Mouse (Mus musculus) limb, embryonic 15.5 days (tissue): Measurements from ENCODE around the gene Gm14214. TPM values are rescaled to one million over a fixed set of nuclear protein-coding genes. Genes with fewer than 3 reads are reported as not detected.

Experiments used
- ATAC-seq: fragments of 200-750 bp; cut with Nextera tagmentation; 2 replicates; pipeline ENCODE4 v1.8.0; 2017; ENCODE audit warnings: low read depth, moderate TSS enrichment; ENCODE audit not compliant: insufficient number of reproducible peaks, low FRiP score, low TSS enrichment
- H3K27ac ChIP-seq: fragments of 300-500 bp; sonication (generic); 2 replicates; pipeline ENCODE4 v1.5.1; 2015; ENCODE audit warnings: moderate library complexity, mild to moderate bottlenecking, inconsistent platforms
- H3K27me3 ChIP-seq: fragments of 300-500 bp; sonication (generic); 2 replicates; pipeline ENCODE4 v1.6.1; 2015; ENCODE audit warnings: inconsistent platforms
- H3K36me3 ChIP-seq: fragments of 300-500 bp; sonication (generic); 2 replicates; pipeline ENCODE4 v1.6.1; 2015; ENCODE audit warnings: inconsistent platforms
- H3K4me1 ChIP-seq: fragments of 300-500 bp; sonication (generic); 2 replicates; pipeline ENCODE4 v1.6.1; 2015; ENCODE audit warnings: inconsistent platforms
- H3K4me2 ChIP-seq: fragments of 300-500 bp; sonication (generic); 2 replicates; pipeline ENCODE4 v1.6.1; 2015; ENCODE audit warnings: mild to moderate bottlenecking, inconsistent platforms
- H3K4me3 ChIP-seq: fragments of 300-500 bp; sonication (generic); 2 replicates; pipeline ENCODE4 v1.5.1; 2015; ENCODE audit warnings: mild to moderate bottlenecking, inconsistent platforms
- H3K9ac ChIP-seq: fragments of 300-500 bp; sonication (generic); 2 replicates; pipeline ENCODE4 v1.6.1; 2015; ENCODE audit warnings: inconsistent platforms
- H3K9me3 ChIP-seq: fragments of 300-500 bp; sonication (generic); 2 replicates; pipeline ENCODE4 v1.6.1; 2016; ENCODE audit warnings: inconsistent platforms
- WGBS: fragments of 180-500 bp; shearing (Covaris S2); methylation state at CpG from one replicate; pipeline ENCODE4 v1.1.7; 2015; 5-methylcytosine and 5-hydroxymethylcytosine counted together
- polyA plus RNA-seq: library from polyadenylated mRNA; unstranded; fragments of >200 nt; fragmentation: Nextera tagmentation; extraction: Ambion mirVana; gene quantifications from 2 replicates; pipeline ENCODE4 v1.2.1, GENCODE M21; 2015

The Gm14214 gene
- polyA plus RNA-seq, 1 experiment from 2014 or later = not detected

GRCm38 (mm10) chr2:154771604-154772003 lies 1.8 kb upstream of the Gm14214 start:
- H3K9me3 ChIP-seq = no peaks in the 10 kb centered on the region
- H3K27ac ChIP-seq = no peak overlapping the region
- H3K4me1 ChIP-seq = no peaks in the 10 kb centered on the region
- H3K9ac ChIP-seq = no peak overlapping the region
- H3K4me3 ChIP-seq = no peak overlapping the region
- no peak overlapping the region for H3K4me2 ChIP-seq
- H3K27me3 ChIP-seq = no peaks in the 10 kb centered on the region
- no peak for ATAC-seq
- no peaks in the 10 kb centered on the region for H3K36me3 ChIP-seq
- 71% methylated on average over 8 of the region's 8 CpGs for WGBS

DNA sequence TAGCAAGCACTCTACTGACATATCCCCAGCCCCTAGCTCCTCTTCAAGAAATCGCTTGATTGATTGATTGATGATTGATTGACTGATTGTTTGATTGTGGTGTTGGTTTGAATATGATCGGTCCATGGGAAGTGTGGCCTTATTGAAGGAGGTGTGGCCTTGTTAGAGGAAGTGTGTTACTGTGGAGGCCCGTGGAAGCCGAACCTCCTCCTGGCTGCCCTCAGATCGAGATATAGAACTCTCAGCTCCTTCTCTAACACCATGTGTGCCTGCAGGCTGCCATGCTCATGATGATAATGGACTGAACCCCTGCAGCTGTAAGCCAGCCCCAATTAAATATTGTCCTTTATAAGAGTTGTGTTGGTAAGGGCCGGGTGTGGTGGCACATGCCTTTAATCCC lies 2.8 kb downstream of the Gm14214 start:
- H3K9ac ChIP-seq = no peak overlapping the region
- no peaks in the 10 kb centered on the region for H3K27me3 ChIP-seq
- no peak overlapping the region for H3K4me2 ChIP-seq
- H3K36me3 ChIP-seq = no peaks in the 10 kb centered on the region
- 84% methylated on average over 6 of the region's 6 CpGs for whole genome bisulfite sequencing
- H3K27ac ChIP-seq = no peak overlapping the region
- peaks cover 11% of the 10 kb centered on the region for H3K4me1 ChIP-seq
- ATAC-seq = no peak
- H3K9me3 ChIP-seq = no peaks in the 10 kb centered on the region
- H3K4me3 ChIP-seq = no peak overlapping the region

DNA sequence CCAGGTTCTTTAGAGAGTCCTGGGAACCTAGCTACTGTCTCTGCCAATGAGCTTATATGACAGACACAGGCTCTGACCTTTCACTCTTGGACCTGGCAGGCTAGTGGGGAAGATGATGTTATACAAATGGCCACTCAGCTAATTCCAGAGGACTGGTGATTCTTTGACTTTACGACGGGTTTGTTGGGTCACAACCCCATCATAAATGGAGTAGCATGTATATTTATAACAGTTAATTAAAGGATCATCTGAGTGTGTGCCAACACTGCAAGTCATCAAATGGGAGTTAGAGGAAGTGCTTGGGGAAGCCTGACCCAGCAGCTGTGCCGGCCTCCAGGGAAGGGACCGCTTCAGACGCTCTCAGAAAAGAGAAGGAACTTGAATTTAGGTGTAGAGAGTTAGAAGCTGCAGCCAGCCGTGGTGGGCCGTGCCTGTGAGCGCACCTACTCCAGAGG lies 4.2 kb downstream of the Gm14214 start:
- no peak overlapping the region for H3K4me2 ChIP-seq
- H3K9me3 ChIP-seq = no peaks in the 10 kb centered on the region
- H3K9ac ChIP-seq = no peak overlapping the region
- no peak overlapping the region for H3K27ac ChIP-seq
- no peak overlapping the region for H3K4me3 ChIP-seq
- WGBS = 53% methylated on average over 8 of the region's 8 CpGs
- no peak for ATAC-seq
- H3K4me1 ChIP-seq = peaks cover 11% of the 10 kb centered on the region
- H3K36me3 ChIP-seq = no peaks in the 10 kb centered on the region
- H3K27me3 ChIP-seq = no peaks in the 10 kb centered on the region

- Histone ChIP-seq H3K36me3 (no peaks in the 10 kb centered on the region), H3K9me3 (no peaks in the 10 kb centered on the region), H3K27me3 (no peaks in the 10 kb centered on the region), H3K9ac (no peak overlapping the region), H3K27ac (no peak overlapping the region), H3K4me3 (no peak overlapping the region), H3K4me2 (no peak overlapping the region), H3K4me1 (peaks cover 11% of the 10 kb centered on the region)
- no peak for ATAC-seq
- 87% methylated on average over 9 of the region's 9 CpGs for WGBS
Measured at GRCm38 (mm10) chr2:154764828-154765497, 4.9 kb downstream of the Gm14214 start.

DNA sequence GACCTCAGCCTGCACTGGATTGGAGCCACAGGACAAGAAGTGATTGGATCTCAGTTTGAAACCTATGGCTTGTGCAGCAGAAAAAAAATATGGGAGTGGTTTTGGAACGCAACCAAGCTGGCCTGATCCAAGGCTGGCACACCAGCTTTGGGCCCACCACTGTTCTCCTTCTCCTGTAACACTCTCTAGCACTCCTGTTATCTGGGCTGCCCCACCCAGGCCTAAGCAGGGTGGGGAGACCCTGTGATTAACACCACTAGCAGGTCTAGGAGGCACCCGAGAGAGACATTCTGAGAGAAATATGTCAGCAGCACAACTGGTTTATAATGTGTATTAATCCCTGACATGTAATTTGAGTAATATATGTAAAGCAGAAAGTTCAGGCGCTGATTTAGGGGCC lies 6.6 kb downstream of the Gm14214 start:
- WGBS = 52% methylated on average over 3 of the region's 3 CpGs

DNA sequence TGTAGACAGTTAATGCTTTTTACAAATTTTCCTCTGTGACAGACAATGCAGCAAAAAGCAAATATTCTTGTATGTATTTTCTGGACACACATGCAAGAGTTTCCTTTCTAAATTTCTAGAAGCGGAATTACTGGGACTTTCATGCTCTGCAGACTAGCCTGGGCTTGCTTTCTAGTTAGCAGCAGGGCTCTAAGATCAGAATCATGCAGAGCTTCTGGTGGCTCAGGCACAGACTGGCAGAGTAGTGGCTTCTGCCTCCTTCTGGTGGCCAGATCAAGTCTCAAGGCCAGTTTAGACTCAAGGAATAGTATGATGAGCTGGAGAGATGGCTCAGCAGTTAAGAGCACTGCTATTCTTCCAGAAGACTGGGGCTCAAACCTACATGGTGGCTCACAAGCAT lies 11.4 kb downstream of the Gm14214 start:
- Histone ChIP-seq H3K36me3 (no peaks in the 10 kb centered on the region), H3K9me3 (no peaks in the 10 kb centered on the region), H3K4me2 (no peak overlapping the region), H3K4me3 (no peak overlapping the region), H3K27me3 (no peaks in the 10 kb centered on the region), H3K4me1 (peaks cover 9% of the 10 kb centered on the region), H3K9ac (no peak overlapping the region), H3K27ac (no peak overlapping the region)
- ATAC-seq = no peak
- WGBS = 64% methylated on average over 1 of the region's 1 CpGs

More for the DNA sequence above, 6.6 kb downstream of the Gm14214 start:
- Histone ChIP-seq H3K36me3 (no peaks in the 10 kb centered on the region), H3K27me3 (no peaks in the 10 kb centered on the region), H3K27ac (peak overlapping the region; percentile 43), H3K4me1 (peaks cover 11% of the 10 kb centered on the region), H3K4me2 (no peak overlapping the region), H3K9ac (no peak overlapping the region), H3K9me3 (no peaks in the 10 kb centered on the region), H3K4me3 (no peak overlapping the region)
- ATAC-seq = no peak

DNA sequence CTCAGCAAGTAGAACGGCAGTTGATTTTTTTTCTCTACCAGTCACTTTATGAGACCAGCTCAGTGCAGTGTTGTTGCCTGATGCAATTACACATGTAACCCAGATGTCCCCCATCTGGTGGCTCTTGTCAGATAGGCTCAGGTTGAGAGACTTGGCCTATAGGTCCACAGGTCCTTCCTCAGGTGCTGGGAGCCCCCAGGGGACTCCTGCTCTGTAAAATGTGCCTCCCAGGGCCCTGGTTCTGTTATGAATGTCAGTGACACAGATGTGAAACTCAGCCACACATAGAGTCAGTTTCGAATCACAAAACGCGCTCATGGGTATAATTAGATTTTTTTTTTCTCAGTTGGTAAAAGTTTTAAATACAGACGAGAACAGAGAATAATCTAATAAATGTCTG lies 12.1 kb downstream of the Gm14214 start:
- Histone ChIP-seq H3K27ac (no peak overlapping the region), H3K4me1 (peaks cover 3% of the 10 kb centered on the region; the same call in 1 of the 2 replicates), H3K9ac (no peak overlapping the region), H3K9me3 (no peaks in the 10 kb centered on the region), H3K27me3 (no peaks in the 10 kb centered on the region), H3K4me2 (no peak overlapping the region), H3K4me3 (no peak overlapping the region), H3K36me3 (no peaks in the 10 kb centered on the region)
- no peak for ATAC-seq
- WGBS = 49% methylated on average over 5 of the region's 5 CpGs

- no peaks in the 10 kb centered on the region for H3K4me1 ChIP-seq
- H3K27ac ChIP-seq = no peak overlapping the region
- no peaks in the 10 kb centered on the region for H3K27me3 ChIP-seq
- no peak for ATAC-seq
- no peaks in the 10 kb centered on the region for H3K9me3 ChIP-seq
- H3K4me3 ChIP-seq = no peak overlapping the region
- WGBS = 69% methylated on average over 6 of the region's 6 CpGs
- H3K9ac ChIP-seq = no peak overlapping the region
- H3K4me2 ChIP-seq = no peak overlapping the region
- H3K36me3 ChIP-seq = no peaks in the 10 kb centered on the region
Measured at GRCm38 (mm10) chr2:154755791-154756190, 14.0 kb downstream of the Gm14214 start.

GRCm38 (mm10) chr2:154754068-154754560 lies 15.7 kb downstream of the Gm14214 start:
- peaks cover 8% of the 10 kb centered on the region for H3K4me1 ChIP-seq
- no peaks in the 10 kb centered on the region for H3K9me3 ChIP-seq
- no peak overlapping the region for H3K9ac ChIP-seq
- no peak overlapping the region for H3K4me3 ChIP-seq
- H3K4me2 ChIP-seq = no peak overlapping the region
- no peaks in the 10 kb centered on the region for H3K36me3 ChIP-seq
- no peak for ATAC-seq
- WGBS = 82% methylated on average over 2 of the region's 2 CpGs
- H3K27ac ChIP-seq = no peak overlapping the region
- no peaks in the 10 kb centered on the region for H3K27me3 ChIP-seq

DNA sequence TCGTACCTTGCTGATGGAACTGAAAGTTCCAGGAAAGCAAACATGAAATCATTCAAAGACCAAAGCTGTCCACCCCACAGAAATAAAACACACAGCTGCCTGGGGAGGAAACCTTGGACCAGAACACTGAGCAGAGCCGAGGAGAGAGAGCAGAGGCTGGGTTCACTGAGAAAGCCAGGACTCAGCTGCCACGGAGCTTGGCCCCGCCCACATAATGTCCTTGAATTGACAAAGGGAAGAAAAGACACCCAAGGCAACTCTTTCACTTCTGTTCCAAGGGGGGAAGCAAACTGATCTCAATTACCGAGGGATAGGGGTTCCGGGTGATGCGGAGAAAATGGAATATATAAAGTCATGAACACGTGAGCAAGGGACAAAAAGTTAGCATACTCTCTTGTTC lies 17.9 kb downstream of the Gm14214 start:
- 63% methylated on average over 8 of the region's 8 CpGs for WGBS
- no peak for ATAC-seq
- Histone ChIP-seq H3K27ac (no peak overlapping the region), H3K4me2 (no peak overlapping the region), H3K9me3 (no peaks in the 10 kb centered on the region), H3K4me1 (peaks cover 12% of the 10 kb centered on the region), H3K36me3 (no peaks in the 10 kb centered on the region), H3K9ac (no peak overlapping the region), H3K27me3 (no peaks in the 10 kb centered on the region), H3K4me3 (no peak overlapping the region)

- no peak overlapping the region for H3K9ac ChIP-seq
- peak overlapping the region; percentile 12 for H3K27ac ChIP-seq
- peaks cover 12% of the 10 kb centered on the region for H3K4me1 ChIP-seq
- no peaks in the 10 kb centered on the region for H3K27me3 ChIP-seq
- 0 out of 2 replicates have a peak overlapping the region, but pooled peaks have one; percentile 7 for H3K4me2 ChIP-seq
- no peak for ATAC-seq
- WGBS = 32% methylated on average over 23 of the region's 23 CpGs
- H3K36me3 ChIP-seq = no peaks in the 10 kb centered on the region
- H3K4me3 ChIP-seq = no peak overlapping the region
- no peaks in the 10 kb centered on the region for H3K9me3 ChIP-seq
Measured at GRCm38 (mm10) chr2:154749046-154750036, 20.5 kb downstream of the Gm14214 start.

GRCm38 (mm10) chr2:154748383-154748782 lies 21.4 kb downstream of the Gm14214 start:
- Histone ChIP-seq H3K27me3 (no peaks in the 10 kb centered on the region), H3K4me1 (peaks cover 12% of the 10 kb centered on the region), H3K4me2 (no peak overlapping the region), H3K9ac (no peak overlapping the region), H3K27ac (no peak overlapping the region), H3K36me3 (no peaks in the 10 kb centered on the region), H3K9me3 (no peaks in the 10 kb centered on the region), H3K4me3 (no peak overlapping the region)
- ATAC-seq = no peak
- 93% methylated on average over 2 of the region's 2 CpGs for WGBS
